Mouse (Mus musculus) bone marrow, adult 2 months (tissue): Measurements from ENCODE around the gene Col5a1. TPM values are rescaled to one million over a fixed set of nuclear protein-coding genes. Genes with fewer than 3 reads are reported as not detected.

Experiments used
- H3K27ac ChIP-seq: fragments of 200-500 bp; 2 replicates; pipeline ENCODE4 v1.5.1; 2012; ENCODE audit warnings: low read depth, mild to moderate bottlenecking, control low read depth, inconsistent platforms, low read length; ENCODE audit not compliant: control insufficient read depth, poor library complexity, insufficient read depth
- H3K4me1 ChIP-seq: fragments of 200-500 bp; 2 replicates; pipeline ENCODE4 v1.6.1; 2011; ENCODE audit warnings: low read length; ENCODE audit not compliant: control insufficient read depth, insufficient read depth
- H3K4me3 ChIP-seq: fragments of 200-500 bp; replicated peaks from 2 replicates; pipeline ENCODE3; 2011; ENCODE audit warnings: mild to moderate bottlenecking, low read depth, low read length, control low read depth; ENCODE audit not compliant: control insufficient read depth
- CTCF ChIP-seq: fragments of 200-500 bp; IDR thresholded peaks from 2 replicates; pipeline ENCODE4 v1.5.1; 2011; ENCODE audit warnings: low read length, control low read depth; ENCODE audit not compliant: control insufficient read depth, insufficient read depth
- POLR2A ChIP-seq: fragments of 200-500 bp; IDR thresholded peaks from 2 replicates; pipeline ENCODE4 v1.6.1; 2011; ENCODE audit warnings: low read depth, mild to moderate bottlenecking, control low read depth, low read length, borderline replicate concordance; ENCODE audit not compliant: control insufficient read depth
- WGBS: fragments of 180-500 bp; shearing (Covaris S2); methylation state at CpG from one replicate; pipeline ENCODE4 v1.1.7; 2018; 5-methylcytosine and 5-hydroxymethylcytosine counted together
- polyA plus RNA-seq: library from polyadenylated mRNA; stranded (reverse); fragments of >200 nt; gene quantifications from 2 replicates; pipeline ENCODE4 v1.2.4, GENCODE M21; 2011; ENCODE audit warnings: low replicate concordance; ENCODE audit not compliant: missing spikeins, insufficient read depth, insufficient read length

Gene Col5a1
- polyA plus RNA-seq, 1 experiment: 7.3 TPM

- Histone ChIP-seq H3K27ac (no peak overlapping the region), H3K4me1 (no peaks in the 10 kb centered on the region), H3K4me3 (no peak overlapping the region)
- WGBS: 71% methylated on average over 3 of the region's 3 CpGs
- TF ChIP-seq CTCF: no peak
- TF ChIP-seq POLR2A: no peak
Observed at GRCm38 (mm10) chr2:27931971-27932370, 45.7 kb downstream of the Col5a1 start.

GRCm38 (mm10) chr2:27934269-27934668, 48.0 kb downstream of the Col5a1 start:
- TF ChIP-seq POLR2A (no peak), CTCF (no peak)
- 58% methylated on average over 11 of the region's 11 CpGs for WGBS
- Histone ChIP-seq H3K4me3 (no peak overlapping the region), H3K4me1 (no peaks in the 10 kb centered on the region), H3K27ac (no peak overlapping the region)

DNA sequence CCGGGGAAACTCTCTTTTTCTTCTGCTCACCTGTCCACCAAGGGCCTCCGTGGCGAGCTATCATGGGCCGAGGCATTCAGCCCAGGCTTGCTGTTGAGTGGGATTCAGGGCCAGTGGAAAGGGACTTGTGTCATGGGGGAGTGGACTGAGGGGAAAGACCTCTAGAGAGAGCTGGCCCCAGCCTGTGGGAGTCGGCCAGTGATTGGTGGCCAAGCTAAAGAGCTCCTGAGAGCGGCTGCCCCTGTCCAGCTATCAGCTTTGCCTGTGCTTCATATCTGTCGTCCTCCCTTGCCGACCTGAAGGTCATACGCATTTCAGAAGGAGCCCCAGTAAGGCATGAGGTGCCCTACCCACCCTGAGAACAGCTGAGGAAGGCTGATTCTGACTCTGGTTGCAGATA, 48.6 kb downstream of the Col5a1 start:
- TF ChIP-seq POLR2A: no peak
- no peak for TF ChIP-seq CTCF
- no peaks in the 10 kb centered on the region for H3K4me1 ChIP-seq
- no peak overlapping the region for H3K27ac ChIP-seq
- no peak overlapping the region for H3K4me3 ChIP-seq
- WGBS: 82% methylated on average over 9 of the region's 9 CpGs

GRCm38 (mm10) chr2:27935441-27935840, 49.2 kb downstream of the Col5a1 start:
- Histone ChIP-seq H3K4me1 (no peaks in the 10 kb centered on the region), H3K27ac (no peak overlapping the region), H3K4me3 (no peak overlapping the region)
- TF ChIP-seq CTCF: no peak
- TF ChIP-seq POLR2A: no peak
- 69% methylated on average over 2 of the region's 2 CpGs for WGBS

DNA sequence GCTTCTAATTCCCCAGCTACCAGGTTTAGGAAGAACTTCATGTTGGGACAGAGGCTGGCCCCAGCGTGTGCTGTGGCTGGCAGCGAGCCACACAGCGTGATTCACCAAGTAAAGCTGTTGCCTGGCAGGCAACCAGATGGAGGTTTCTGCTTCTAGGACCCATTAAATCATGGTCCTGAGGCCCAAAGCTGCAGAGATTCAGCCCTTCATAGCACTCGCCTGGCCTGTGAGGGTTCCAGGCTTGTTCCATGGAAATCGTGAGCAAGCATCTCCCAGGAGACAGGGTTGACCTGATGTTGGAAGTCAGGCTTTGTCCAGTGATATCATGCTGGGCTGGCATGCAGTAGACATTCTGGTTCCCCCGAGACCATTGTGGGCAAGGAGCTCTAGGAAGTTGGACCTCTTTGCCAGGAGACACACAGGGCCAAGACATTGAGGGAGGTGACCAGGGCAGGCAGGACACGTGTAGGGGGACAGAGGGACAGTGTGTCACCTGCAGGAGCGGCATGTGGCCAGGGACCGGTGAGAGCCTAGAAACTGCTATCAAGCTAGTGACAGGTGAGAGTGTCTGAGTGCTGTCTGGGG, 50.5 kb downstream of the Col5a1 start:
- no peak for TF ChIP-seq POLR2A
- TF ChIP-seq CTCF: no peak
- H3K4me1 ChIP-seq: no peaks in the 10 kb centered on the region
- H3K4me3 ChIP-seq: no peak overlapping the region
- no peak overlapping the region for H3K27ac ChIP-seq
- WGBS: 32% methylated on average over 9 of the region's 9 CpGs

GRCm38 (mm10) chr2:27939433-27939832, 53.2 kb downstream of the Col5a1 start:
- no peak overlapping the region for H3K4me3 ChIP-seq
- no peak overlapping the region for H3K27ac ChIP-seq
- no peaks in the 10 kb centered on the region for H3K4me1 ChIP-seq
- 34% methylated on average over 4 of the region's 4 CpGs for WGBS
- no peak for TF ChIP-seq CTCF
- no peak for TF ChIP-seq POLR2A

GRCm38 (mm10) chr2:27940144-27940543, 53.9 kb downstream of the Col5a1 start:
- Histone ChIP-seq H3K4me3 (no peak overlapping the region), H3K27ac (no peak overlapping the region), H3K4me1 (no peaks in the 10 kb centered on the region)
- no peak for TF ChIP-seq CTCF
- no peak for TF ChIP-seq POLR2A
- WGBS: 82% methylated on average over 12 of the region's 12 CpGs

GRCm38 (mm10) chr2:27947252-27947651, 61.0 kb downstream of the Col5a1 start:
- 93% methylated on average over 4 of the region's 4 CpGs for WGBS
- TF ChIP-seq CTCF: no peak
- TF ChIP-seq POLR2A: no peak
- Histone ChIP-seq H3K4me3 (no peak overlapping the region), H3K4me1 (no peaks in the 10 kb centered on the region), H3K27ac (no peak overlapping the region)

DNA sequence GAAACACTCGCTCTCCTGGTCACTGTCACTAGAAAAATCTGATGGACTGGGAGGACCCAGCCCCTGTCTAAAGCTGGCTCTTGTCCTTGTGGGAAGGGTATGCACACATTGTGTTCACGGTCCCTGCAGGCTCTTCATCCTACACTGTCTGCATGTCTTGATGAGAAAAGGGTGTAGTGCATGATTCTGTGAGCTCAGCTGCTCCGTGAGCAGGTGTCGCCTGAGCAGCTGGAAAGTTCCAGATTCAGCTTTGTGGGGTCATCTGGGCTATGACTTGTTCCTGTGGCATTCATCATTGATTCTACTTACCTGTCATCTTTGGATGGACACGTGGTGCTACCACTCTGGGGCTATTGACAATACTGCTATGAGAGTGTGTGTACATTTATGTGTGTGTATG, 61.7 kb downstream of the Col5a1 start:
- TF ChIP-seq POLR2A (no peak), CTCF (no peak)
- H3K4me1 ChIP-seq: no peaks in the 10 kb centered on the region
- WGBS: 71% methylated on average over 5 of the region's 5 CpGs
- no peak overlapping the region for H3K4me3 ChIP-seq
- H3K27ac ChIP-seq: no peak overlapping the region
